Mouse (Mus musculus) kidney, adult 18-20 months (tissue): ENCODE data around the gene Gm10282.

Source experiments
- DNase-seq: peaks from one replicate; pipeline ENCODE4 v3.0.0; 2021

The Gm10282 gene

DNA sequence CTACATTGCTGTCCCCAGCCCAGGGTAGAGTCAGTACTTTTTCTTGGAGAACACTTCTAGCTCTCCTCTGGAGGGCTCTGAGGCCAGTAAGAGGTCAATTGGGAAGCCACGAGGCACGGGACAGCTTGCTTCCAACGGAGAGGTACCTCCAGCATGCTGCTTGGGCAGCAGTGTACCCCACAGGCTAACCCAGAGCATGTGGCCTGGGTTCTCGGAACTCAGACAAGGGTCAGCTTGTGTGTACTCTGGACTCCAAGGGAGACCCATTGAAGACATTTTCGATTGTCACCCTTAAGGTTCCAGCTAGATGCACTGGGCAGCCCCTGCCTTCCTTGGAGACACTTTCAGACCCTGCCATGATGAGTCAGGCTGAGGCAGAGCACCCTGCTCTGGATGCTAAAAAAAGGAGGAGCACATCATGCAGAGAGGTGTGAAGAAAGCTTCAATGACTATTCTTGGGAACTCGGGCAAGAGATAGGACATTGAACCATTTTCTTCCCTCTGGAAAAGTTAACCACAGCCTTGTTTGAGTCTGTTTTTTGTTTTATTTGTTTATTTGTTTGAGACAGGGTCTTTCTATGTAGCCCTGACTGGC lies 18.2 kb upstream of the Gm10282 start:
- no peak for DNase-seq

DNA sequence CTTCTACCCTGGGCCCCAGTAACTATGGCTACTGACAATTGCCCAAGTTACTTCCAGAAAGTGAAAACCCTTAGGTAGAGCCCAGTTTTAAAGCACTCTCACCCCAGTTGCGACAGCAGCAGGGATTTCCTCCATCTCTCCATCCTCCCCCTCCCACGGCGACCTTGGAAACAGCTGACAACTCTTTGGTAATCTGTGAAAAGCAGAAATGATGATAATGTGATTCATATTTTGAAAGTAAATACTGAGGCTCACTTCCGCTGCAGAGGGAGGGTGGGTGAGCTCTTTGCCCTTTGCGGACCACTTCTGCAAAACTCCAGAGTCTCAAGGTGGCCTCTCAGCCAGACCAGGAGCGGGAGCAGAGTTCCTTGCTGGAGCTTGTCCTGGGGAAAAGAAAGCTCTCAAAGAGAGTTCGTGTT lies 17.4 kb upstream of the Gm10282 start:
- no peak for DNase-seq

DNA sequence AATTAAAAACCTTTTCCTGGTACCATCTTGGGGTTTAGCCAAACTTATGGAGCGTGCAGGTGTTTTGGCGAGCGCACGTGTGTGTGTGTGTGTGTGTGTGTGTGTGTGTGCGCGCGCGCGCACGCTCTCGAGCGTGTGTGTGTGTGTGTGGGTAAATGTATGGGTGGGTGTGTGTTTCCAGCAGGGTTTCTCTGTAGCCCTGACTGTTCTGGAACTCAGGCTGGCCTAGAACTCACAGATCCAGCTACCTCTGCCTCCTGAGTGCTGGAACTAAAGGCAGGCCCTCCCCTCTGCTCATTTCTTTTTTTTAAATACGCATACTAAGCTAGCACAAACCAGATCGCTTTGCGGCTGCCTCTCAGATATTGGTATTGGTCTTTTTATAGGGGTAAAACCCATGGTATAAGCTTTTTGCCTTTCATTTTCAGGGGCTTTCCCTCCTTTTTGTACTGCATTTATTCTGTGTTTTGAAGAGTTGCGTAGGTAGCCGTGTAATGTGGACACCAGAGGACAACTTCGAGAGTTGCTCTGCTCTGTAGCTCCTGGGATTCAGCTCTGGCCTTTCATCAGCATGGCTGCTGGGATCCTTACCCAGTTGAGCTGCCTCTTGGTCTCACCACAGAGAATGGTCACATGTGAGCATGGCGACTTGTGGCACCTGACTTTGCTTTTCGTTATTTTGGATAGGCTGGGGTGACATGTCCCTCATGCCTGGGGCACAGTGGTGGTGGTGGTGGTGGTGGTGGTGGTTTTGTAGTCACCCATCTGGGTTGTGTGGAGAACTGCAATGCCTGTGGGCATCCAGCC lies 16.8 kb upstream of the Gm10282 start:
- DNase-seq, result no peak

DNA sequence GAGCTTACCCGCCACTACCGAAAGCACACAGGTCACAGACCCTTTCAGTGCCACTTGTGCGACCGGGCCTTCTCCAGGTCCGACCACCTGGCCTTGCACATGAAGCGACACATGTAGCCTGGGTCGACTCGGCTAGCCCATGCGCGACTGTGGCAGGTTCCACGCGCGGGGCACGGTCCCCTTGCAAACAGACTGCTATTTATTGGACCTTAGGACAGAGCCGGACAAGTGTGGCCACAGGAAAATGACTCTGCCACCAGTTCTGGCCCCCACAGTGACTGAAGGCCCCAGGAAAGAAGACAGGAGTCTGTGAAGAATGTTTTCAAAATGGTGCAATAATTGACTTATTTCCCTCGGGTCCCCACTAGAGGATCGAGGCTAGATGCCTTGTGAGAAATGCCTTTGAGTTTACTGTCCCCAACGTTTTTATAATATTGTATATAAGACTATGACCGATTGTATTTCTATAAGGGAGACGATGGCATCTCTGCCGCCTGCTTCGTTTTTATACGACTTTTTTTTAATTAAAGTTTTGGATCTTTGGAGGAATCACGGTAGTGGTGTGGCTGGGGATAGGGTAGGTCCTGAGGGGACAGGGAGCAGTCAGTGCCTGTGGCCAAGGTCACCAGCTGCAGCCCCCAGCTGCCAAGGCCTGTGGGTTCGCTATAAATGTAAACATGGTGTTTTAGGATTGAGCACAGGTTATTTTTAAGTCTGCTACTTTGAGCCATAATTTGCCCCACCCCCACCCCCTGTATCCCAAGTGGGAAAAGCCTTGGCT lies 15.9 kb upstream of the Gm10282 start:
- no peak for DNase-seq

DNA sequence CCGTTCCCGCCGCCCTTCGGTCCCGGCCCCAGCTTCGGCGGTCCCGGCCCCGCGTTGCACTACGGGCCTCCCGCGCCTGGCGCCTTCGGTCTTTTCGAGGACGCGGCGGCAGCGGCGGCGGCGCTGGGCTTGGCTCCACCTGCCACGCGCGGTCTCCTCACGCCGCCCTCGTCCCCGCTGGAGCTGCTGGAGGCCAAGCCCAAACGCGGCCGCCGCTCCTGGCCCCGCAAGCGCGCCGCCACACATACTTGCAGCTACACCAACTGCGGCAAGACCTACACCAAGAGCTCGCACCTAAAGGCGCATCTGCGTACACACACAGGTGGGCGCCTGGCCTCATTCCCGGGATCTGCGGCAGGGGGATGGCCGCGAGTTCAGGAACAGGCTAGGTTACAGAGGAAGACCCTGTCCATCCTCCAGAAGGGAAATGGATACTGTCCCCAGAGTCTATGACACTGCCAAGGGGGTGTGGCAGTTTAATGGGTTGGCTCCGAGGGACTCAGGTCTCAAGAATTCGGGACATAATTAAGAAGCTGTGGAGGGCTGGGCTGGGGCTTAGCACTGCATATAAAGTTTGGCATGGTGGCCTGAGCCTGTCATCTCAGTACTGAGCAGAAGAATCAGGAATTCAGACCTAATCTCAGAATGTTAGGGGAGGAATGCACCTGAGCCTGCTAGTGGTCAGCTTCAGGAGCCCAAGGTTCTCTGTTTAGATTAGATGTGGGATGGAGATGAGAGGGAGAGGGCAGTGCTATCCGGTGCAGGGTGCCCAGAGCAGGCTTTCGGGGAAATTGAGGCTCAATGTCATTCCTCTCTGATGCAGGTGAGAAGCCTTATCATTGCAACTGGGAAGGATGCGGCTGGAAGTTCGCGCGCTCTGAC lies 15.1 kb upstream of the Gm10282 start:
- DNase-seq, result peak; percentile 37

DNA sequence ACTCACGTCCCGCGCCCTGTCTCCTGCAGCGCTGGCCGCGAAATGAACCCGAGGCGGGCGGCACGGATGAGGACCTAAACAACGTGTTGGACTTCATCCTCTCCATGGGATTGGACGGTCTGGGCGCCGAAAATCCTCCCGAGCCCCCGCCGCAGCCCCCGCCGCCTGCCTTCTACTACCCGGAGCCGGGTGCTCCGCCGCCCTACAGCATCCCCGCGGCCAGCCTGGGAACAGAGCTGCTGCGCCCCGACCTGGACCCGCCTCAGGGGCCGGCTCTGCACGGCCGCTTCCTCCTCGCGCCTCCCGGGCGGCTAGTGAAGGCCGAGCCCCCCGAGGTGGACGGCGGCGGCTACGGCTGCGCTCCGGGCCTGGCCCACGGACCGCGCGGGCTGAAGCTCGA lies 14.3 kb upstream of the Gm10282 start:
- no peak for DNase-seq

DNA sequence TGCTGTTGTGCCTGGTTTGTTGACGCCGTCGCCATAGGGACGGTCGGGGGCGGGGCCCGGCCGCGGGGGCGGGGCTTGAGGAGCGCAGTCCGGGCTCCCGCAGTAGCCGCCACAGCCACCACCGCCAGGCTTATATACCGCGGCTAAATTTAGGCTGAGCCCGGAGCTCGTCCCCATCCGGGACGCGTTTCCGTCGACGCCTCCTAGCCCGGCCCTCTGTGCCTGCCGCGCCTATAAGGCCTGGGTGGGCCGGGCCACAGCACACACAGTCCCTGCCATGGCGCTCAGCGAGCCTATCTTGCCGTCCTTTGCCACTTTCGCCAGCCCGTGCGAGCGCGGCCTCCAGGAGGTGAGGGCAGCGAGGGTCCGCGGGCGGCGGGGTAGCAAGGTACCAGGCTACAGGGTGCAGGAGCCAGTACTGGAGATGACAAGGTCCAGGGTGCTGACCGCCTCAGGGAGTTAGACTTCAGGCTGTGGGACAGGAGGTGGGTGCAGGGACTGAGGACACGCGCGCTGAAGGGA lies 13.8 kb upstream of the Gm10282 start, which contains the start of gene Klf2:
Gene Klf2 (plus strand): TSS at position 233 of the 522 bp plus-strand sequence.
- DNase-seq, result peak; percentile 96

DNA sequence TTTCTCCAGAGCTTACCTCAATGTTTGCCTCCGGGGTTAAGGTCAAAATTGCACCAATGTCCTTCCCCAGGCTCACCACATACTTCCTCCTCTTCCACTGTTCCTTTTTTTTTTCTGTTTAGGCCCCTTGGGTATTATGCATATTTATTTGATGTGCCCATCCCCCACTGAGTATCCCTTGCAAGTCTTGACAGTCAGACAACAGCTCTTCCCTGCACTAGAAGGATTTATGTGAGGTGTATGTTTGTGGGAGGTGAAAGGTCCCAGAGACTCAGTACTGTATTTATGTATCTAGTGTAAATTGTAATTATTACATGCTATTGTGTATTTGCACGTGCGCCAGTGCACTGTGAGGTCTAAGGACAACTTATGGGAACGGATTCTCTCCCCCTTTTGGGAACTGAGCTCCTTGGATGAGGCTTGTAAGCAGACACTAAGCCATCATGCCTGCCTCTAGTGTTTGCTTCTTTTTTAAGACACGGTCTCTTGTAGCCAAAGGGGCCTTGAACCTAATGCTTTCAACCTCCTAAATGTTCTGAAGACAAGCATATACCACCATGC lies 12.8 kb upstream of the Gm10282 start:
- no peak for DNase-seq

DNA sequence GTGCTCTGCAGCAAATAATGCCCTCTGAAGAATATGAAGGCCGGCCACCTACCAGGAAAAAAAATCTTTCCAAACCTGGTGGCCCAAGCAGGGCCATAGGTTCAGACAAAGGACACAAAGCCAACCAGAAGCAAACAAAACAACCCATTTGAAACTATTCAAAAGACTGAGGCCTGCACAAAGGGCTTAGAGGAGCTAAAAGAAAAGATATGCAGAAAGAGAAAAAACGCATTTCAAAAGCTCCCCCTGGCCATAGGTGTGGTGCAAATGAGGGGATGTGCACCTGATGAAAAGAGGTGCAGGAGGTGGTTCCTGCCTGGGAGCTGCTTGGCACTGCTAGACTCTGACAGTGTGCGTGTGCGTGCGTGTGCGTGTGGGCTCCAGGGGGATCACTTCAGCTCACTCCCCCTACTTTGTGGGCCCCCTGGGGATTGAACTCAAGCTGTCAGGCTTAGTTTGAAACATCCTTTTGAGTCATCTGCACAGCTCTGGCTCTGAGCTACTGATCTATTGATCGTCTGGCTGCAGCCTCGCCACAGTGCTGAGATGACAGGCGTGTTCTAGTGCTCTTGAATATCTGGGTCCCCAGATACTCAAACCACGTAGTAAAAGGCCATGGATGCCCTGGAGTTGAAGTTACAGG lies 11.1 kb upstream of the Gm10282 start:
- DNase-seq, result no peak

DNA sequence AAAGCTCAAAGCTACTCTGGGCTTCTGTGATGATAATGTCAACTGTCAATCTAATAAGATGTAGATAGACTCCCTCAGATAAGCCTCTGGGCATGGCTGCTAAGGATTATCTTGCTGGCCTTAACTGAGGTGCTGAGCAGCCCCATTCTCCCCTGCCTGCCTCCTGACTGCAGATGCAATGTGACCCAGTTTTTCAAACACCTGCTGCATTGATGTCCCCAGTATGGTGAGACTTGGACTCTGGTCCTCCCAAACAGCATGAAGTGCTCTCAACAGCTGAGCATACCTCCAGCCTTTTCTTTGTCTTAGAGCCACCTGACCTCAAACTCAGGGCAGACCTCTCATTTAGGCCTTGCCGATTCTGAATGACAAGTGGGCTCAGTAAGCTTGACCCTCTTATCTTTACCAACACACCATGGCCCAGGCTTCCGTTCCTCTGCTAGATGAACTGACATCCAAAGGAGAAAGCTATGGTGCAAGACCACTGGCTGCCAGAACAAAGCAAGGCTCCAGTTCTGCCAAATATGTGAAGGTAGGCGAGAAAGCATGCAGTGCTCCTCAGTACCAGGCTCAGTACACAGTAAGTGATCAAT lies 8.0 kb upstream of the Gm10282 start:
- DNase-seq, result no peak

DNA sequence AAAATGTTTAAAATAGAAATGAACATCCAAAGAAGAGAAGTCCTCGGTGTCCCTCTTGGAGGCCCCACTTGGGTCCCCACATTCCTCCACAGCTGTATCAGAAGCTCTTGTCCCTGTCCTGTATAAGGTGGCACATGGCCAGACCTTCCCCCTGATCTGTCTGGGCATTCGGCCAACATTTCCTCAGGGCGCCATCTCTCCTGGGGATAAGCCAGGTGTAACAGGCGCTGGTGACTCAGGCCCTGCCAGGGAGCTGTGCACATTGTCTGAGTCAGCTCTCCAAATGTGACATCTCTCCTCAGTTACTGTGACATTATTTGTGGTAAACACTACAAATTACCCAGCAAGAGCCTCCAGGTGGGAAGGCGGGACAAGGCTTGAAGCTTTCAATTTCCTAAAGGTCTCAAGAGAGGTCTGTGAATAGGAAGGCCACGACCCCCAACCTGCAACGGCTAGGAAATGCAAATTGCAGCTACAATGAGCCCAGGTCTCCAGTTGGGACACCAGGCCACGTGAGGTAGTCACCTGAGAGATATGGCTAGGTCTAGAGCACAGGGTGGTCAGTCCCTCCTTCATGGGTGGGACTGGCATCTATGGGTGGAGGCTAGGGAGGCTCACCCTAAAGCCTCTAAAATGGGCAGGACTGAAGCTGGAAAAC lies 5.9 kb upstream of the Gm10282 start:
- peak; percentile 79 for DNase-seq

DNA sequence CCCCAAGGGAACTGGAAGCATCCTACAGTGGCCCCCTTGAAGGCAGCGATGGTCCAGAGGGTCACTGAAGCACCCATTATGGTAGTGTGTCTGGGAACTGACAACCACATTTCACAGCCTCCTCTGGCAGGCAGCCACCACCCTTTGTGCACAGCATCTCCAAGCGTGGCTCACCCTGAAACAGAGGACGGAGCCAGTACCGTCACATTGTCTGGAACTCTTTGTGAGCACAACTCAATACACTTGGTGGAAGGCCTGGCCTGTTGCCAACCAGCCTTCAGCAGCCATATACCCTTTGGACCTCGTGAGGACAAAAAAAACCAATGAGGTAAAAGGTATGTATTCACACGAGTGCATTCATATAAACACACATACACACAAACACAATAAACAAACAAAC lies 3.2 kb upstream of the Gm10282 start:
- DNase-seq, result peak; percentile 59

DNA sequence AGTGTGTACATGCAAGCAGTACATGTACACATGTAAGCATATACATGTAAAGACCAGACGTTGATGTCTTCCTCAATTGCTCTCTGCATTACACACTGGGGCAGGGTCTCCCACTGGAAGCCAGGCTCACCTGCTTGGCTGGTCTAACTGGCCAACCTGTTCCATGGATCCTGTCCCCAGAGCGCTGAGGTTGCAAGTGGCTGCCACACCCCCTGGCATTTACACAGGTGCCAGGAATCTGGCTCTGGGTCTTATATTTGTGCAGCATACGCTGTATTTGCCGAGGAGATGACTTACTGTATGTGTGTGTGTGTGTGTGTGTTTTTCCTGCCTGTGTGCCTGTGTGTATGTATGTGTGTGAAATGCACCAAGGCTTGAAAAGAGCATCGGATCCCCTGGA lies 1.9 kb upstream of the Gm10282 start:
- DNase-seq, result no peak

DNA sequence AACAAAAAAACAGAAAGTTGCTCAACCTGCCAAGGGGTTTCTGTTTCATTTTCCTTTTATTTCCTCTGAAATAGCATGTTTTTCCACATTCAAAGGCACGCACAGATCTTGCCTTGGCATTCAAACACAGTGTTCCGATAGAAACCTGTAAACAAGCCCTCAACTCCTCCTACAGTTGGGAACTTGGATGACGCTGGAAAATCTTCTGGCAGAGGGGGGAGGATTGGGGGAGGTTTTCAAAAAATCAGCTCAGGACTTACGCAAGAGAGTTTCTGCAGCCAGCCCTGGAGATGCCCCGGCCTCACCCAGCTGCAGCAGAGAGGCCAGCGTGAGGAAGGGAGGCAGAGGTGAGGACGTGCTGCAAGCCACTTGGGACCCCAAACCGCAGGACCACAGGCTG lies 1.4 kb downstream of the Gm10282 start:
- peak; percentile 48 for DNase-seq

DNA sequence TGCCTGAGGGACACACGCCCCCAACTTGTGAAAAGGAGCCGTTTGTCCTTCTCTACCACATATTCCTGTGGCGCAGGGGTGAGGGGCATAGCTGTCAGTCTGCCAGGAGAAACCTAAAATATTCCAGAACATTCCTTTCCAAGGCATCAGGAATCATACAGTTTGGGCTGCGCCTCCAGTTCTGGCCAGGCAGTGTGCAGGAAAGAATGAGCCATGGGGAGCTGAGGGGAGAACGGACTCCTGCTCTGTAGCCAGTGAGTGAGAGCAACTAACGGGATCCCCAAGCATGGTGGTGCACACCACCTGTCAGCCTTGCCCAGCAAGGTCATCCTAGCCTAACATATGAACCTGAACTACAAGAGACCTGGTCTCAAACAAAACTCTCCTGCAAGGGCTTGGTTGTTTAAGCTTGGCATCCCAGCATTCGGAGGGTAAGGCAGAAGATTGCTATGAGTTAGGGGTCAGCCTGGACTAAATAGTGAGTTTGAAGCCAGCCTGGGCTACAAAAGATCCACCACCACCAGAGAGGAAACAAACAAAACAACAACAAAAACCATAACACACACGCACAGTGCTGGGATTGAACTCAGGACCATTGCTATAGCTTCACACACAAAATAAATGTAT lies 2.0 kb downstream of the Gm10282 start:
- no peak for DNase-seq

DNA sequence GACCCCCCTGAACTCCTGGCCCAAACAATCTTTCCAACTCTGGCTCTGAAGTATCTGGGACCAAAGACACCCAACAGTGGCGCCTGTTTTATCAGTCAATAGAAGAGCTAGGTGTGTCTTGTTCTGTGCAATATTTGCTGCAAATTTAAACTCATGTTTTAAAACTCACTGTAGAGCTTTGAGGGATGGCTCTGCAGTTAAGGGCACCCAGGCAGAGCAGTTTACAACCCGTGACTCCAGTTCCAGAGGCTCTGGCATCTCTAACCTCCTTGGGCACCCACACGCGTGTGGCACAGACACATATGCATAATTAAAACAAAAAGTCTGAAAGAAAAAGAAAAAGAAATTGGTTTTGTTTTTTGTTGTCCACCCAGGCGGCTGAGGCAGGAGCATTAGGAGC lies 3.6 kb downstream of the Gm10282 start:
- DNase-seq, result no peak

DNA sequence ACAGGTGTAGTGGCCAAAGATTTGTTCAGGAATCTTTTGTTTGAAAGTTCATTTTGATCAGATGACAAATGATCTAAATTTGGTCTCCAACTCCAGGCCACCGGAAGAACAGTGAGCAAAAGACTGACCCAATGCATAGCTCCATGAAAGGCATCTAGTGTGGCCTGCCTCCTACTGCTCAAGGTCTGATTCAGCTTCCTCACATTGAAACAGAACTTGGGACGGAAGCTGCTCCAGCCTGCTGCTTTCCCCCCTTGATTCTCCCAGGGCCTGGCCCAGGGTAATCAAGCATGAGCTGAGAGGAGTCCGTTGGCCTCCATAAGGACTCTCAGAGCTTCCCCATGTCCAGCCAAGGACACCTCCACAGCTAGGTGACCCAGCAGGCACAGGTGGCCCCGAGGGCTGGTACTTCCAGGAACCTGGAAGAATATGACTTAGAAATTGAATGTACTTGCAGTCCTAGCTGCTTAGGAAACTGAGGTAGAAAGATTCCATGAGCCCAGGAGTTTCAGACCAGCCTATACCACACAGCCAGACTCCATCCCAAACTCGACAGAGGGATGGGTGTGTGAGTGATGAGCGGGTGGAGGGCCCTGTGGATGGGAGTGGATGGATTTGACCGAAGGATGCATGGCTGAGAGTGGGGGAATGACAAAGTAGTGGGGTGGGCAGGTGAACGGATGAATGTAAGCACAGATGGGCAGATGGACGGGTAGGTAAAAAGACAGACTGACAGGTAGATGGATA lies 4.2 kb downstream of the Gm10282 start:
- no peak for DNase-seq

DNA sequence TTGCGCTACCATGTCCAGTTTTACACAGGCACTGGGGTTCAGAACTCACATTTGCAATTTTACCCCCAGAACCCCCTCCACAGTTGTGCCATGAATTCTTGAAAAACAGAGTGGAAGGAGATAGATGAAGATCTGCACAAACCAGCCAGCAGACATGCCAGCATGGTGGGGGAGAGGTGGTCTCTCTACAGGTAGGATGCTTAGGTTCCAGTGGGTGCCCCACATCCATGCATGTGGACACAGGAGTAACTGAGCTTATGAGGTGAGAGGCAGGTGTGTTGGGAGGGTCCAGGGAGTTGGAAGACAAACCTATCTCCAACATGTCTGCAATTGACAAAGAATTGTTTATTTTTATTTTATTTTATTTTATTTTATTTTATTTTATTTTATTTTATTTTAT lies 6.1 kb downstream of the Gm10282 start:
- DNase-seq, result no peak

DNA sequence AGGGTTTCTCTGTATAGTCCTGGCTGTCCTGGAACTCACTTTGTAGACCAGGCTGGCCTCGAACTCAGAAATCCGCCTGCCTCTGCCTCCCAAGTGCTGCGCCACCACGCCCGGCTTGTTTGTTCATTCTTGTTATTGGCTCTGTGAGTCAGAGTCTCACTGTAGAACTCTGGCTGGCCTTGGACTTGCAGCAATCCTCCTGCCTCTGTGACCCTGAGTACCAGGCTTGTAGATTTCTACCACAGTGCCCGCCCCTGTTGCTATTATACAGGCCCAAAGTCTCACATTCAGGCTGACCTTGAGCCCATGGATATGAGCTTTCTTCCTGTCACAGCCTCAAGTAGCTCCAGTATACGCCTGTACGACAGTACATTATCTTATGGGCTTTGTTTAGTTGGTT lies 8.5 kb downstream of the Gm10282 start:
- no peak for DNase-seq

DNA sequence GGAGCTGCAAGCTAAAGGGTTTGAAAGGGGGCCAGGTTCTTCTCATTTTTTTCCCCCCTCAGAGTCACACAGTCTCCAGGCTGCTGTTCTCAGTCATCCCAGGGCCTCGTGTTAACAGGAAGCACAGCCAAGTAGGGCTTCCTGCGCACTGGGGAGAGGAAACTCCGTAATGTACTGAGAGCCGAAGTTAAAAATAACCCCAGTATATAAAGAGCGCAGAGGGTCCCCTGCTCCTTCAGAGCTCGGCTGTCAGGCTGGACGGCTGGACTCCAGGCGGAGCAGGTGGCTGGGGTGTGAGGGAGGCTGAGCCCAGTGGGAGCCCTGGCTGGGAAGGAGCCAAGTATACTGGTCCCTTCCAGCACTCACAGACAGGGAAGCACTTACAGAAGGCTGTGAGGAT lies 9.4 kb downstream of the Gm10282 start:
- peak; percentile 75 for DNase-seq
